Mouse (Mus musculus) bone marrow, adult 2 months (tissue): ENCODE measurements around the gene Pepd.

Source experiments
- CTCF ChIP-seq: fragments of 200-500 bp; IDR thresholded peaks from 2 replicates; pipeline ENCODE4 v1.5.1; 2011; ENCODE audit warnings: low read length, control low read depth; ENCODE audit not compliant: control insufficient read depth, insufficient read depth
- POLR2A ChIP-seq: fragments of 200-500 bp; IDR thresholded peaks from 2 replicates; pipeline ENCODE4 v1.6.1; 2011; ENCODE audit warnings: low read depth, mild to moderate bottlenecking, control low read depth, low read length, borderline replicate concordance; ENCODE audit not compliant: control insufficient read depth

GRCm38 (mm10) chr7:35044719-35045118, 132.5 kb downstream of the Pepd start:
- TF ChIP-seq CTCF (no peak), POLR2A (no peak)
